Mouse (Mus musculus): ENCODE data around the gene Fbxl16.
A peak's percentile ranks its signal among the peaks of the same experiment; 100 is the strongest.

Fbxl16 gene

GRCm38 (mm10) chr17:25829558-25830017 is 20.7 kb downstream of the Fbxl16 start:
- DNase-seq: no peak

DNA sequence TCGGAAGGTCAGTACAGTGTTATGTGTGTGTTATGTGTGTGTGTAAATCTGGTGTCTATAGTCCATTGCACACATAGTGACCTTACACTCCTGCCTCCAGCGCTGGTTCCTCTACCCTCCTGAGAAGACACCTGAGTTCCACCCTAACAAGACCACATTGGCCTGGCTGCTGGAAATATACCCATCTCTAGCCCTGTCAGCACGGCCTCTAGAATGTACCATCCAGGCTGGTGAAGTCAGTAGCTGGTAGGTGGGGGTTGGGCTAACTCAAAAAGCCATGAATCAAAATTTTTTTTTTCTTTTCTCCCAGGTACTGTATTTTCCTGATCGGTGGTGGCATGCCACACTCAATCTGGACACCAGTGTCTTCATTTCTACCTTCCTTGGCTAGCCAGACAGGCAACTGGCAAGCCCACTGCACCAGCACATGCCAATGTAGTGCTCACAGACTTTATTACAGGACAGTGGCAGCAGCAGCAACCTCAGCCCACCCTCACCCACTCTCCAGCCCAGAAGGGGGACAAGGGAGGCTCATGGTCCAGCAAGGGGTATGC is 21.4 kb downstream of the Fbxl16 start:
- DNase-seq: no peak

DNA sequence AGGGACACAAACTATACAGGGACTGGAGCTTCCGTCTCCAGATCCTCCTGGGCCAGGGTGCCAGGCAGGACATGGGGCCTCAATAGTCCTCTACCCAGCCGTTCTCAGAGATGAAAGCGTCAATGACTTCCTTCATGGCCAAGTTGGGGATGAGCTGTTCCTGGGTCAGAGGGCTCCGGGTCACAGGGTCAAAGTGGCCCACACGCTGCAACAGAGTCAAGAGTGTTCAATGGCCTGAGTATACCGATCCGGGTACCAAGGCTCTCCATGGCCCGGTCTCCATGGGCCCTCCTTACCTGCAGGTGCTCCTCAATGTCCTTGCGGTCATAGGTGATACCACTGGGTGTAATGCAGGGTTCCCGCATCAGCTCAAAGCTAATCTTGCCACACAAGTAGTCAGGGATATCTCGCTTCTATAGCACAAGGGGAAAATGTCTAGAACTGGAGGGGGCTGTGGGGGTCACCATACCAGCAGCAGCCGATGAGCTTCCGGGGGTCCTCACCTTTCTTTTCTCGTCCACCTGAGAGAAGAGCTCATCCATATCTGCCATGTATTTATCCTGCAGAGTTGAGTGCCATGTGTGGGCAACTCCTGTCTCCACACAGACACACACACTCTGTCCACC is 22.0 kb downstream of the Fbxl16 start:
- no peak for DNase-seq

GRCm38 (mm10) chr17:25831451-25832281 is 22.8 kb downstream of the Fbxl16 start:
- DNase-seq: peak; percentile 41 to 48

DNA sequence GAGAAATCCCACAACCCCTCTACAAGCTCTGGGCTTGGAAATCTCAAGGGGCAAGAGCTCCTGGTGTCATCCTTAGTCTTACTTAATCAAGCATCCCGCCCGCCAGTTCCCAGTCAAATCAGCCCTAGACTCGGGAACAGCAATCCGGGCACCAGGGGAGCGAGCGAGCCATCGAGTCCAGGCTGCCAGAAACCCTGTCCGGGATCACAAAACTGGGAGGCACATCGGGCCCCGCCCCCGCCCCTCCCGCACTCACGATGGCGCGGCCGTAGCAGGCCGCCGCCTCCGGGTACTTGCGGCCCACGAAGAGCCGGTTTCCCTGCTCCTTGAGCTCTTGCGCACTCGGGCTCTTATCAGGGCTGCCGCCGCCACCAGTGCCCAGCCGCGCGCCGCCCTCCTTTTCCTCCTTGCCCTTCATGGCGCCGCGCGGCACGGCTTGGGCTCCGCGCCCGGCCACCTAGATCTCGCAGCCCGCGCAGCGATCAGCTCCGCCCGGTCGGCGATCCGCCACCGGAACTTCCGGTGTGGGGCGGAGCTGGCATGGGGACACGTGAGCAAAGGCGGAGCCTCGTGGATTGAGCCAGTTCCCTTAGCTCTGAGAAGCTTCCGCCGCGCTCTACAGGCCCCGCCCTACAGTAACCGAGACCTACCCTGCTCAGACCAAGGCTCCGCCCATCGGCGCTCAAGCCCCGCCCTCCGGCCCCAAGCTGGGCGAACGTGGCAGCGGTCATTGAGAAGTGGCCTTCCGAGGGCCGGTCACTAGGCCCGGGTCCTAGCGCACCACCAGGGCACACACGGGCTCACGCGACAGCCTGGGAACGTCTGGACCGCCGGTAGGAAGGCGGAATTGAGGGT is 23.8 kb downstream of the Fbxl16 start:
- DNase-seq: peak; percentile 98 to 99

DNA sequence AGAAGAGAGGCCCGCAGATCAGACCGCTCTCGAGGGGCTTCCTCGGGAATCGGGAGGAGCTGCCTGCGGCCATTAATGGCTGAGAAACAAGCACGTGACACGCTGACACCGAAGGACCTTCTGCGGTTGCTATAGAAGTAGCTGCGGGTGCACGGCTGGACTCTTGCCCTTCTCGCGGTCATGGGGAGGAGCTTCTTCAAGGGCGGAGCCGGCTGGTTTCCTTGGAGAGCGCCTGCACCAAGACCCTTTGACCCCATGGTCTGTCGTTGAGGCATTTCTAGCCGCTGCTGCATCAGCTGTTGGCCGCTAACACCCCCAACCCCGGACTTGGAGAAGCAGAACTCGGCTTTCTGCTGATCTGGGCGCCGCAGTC is 24.4 kb downstream of the Fbxl16 start, which contains the start of gene Stub1:
Stub1 (minus strand) TSS at position 114 of the 373 bp plus-strand sequence.
- peak; percentile 84 for DNase-seq

DNA sequence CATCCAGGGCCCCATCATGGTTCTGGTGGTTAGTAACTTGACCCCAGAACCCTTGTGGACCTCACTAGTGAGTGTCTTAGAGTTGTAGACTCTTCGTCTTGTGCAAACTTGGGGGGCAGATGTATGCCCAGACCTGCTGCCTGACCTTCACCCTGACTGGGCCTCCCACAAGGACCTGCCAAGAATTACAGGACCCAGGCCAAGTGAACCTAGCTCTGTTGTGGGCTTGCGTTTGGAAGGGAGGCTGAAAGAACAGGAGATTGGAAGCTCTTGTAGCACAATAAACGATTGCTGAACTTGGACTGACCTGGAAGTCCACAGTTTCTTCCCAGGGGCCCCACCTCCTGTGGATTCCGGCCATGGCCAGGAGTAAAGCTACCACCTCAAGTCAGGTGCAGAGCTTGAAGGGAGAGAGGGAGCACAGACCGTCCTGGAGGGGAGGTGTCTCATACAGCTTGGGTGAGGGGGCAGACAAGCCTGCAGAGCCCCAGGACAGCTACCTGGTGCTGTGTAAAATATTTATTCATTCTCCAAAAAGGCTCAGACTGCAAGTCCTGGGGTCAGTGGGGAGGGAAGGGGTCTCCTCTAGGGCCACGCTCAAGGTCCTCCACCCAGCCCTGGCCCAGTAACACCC is 25.2 kb downstream of the Fbxl16 start:
- DNase-seq: no peak

GRCm38 (mm10) chr17:25834595-25835222 is 25.8 kb downstream of the Fbxl16 start:
- no peak for DNase-seq

DNA sequence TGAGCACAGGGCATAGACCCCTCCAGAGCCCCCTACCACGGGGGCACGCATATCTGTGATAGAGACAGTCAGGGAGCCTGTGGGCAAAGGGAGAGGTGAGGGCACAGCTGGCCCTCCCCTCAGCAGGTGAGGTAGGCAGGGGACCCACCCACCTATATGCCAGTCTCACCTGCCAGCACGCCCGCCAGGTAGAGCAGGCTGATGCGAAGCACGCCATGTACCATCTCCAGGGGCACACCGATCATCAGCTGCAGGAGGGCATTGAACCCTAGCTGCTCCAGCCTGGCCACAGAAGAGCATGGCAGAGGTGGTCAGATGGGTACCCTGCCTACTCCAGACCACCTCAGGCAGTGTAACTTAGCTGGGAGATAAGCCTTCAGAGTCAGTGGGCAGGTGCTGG is 26.4 kb downstream of the Fbxl16 start:
- no peak for DNase-seq

GRCm38 (mm10) chr17:25835816-25836215 is 26.9 kb downstream of the Fbxl16 start:
- DNase-seq: no peak

DNA sequence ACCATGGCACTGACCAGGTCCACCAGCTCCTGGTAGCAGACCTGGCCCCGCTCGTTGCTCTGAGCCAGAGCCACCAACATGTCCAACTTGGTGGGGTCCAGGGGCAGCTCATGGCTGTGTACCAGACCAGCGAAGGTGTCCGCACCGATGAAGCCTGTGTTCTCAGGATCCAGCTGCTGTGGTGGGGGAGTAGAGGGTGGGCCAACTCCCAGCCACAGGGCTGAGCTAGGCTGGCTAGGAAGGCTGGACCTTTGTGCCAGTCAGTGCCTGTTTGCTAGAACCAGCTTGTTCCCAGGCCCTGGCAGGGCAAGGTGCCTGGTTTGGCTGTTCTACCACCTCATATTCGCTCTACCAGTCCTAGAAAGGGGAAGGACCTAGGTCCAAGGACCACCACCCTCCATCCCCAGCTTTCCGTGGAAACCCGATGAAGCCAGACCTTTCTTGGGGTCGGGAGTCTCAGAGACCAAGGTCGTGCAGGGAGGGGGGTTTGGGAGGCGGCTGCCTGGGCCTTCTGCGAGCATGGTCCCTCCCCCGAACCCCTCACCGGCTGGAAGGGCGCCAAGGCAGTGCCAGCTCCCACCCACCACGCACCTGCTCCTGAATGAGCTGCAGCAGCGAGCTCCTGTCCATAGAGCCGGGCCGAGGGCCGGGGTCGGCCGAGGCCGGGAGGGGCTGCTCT is 27.7 kb downstream of the Fbxl16 start:
- peak; percentile 43 to 44 for DNase-seq

DNA sequence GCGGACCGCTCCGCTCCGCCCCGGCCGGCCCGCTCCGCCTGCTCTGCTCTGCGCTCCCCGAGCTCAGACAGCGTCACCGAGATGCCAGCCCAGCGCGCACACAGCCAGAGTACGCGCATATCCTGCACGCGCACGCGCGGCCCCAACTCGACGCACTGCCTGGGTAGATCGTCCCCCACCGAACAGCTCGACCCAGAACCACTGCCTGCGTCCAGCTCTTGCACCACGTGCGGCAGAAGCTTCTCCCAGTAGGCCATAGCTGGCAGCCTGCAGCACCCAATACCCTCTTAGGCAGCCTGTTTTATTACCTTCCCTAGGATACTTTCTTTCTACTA is 28.2 kb downstream of the Fbxl16 start, which contains the start of gene Rhbdl1:
Rhbdl1 (minus strand) TSS at position 220 of the 335 bp plus-strand sequence.
- DNase-seq: peak; percentile 84 to 89

DNA sequence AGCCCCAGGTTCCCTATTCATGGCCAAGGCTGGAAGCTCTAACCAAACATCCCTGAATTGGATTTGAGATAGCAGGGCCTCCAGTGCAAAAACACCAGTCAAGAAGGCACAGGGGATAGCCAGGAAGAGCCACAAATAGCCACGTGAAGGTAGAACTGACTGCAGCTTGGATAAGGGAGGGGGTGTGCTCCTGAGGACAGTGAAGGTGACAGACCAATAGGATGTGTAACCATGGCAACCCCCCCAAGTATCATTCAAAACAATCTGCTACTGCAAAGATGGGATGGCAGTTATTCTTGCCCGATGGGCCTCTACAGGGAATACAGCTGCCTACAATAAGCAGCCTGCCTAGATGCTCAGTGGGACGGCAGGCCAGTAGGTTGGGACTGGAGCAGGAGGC is 28.6 kb downstream of the Fbxl16 start:
- no peak for DNase-seq

DNA sequence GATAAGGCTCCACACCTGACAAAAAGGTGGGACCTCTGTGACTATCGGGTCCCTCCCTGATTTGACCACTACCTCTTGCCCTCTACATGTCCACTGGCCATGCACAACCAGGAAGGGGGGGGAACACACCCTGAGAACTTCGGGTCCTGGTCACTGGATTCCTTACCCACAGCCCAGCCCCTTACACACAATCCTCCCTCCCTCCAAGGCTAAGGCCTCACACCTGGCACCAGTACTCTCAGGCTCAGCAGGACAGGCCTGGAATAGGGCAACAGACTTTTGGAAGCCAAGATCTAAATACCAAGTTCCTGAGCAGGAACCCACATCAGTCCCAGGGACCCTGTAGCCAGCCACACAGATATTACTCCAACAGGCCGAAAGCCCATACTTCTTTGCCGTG is 30.0 kb downstream of the Fbxl16 start:
- DNase-seq: no peak

DNA sequence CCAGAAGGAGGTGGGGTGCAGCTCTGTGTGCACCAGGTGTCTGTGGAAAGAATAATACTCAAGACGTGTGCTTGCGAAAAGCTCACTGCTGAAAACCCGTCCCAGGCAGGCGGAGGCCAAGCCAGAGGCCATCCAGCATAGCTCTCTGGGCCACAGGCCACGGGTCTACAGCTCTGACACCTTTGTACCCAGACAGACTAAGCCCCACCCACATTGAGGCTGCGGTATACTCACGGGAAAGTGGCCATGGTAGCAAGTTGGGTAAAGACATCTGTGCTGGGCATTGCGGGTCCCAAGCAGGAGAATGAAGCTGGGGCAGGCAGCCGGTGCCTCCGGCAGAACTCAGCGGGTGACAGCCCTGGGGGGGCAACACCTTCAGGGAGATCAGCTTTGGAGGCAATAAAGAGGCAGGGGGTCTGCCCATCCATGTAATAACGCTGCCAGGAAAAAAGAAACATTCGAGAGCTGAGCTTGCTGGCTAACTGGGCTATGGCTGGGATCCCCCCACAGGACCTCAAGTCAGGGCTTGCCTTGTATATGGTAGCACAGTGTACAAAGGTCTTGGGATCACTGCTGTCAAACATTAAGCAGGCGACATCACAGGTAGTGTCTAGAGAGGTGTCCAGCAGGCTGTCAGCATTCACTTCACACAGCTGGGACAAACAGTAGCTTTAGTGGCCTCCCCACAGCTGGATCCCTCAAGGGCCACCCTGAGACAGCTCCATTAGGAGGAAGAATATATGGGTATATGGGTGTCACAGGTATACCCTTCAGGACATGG is 30.8 kb downstream of the Fbxl16 start:
- no peak for DNase-seq

GRCm38 (mm10) chr17:25840519-25840918 is 31.6 kb downstream of the Fbxl16 start:
- no peak for DNase-seq

GRCm38 (mm10) chr17:25841117-25841880 is 32.4 kb downstream of the Fbxl16 start, which contains the start of gene Gm20683:
Gm20683 (minus strand) TSS chr17:25841763.
- DNase-seq: no peak

- no peak for DNase-seq
These were observed 33.6 kb downstream of the Fbxl16 start for GRCm38 (mm10) chr17:25842509-25842908.

DNA sequence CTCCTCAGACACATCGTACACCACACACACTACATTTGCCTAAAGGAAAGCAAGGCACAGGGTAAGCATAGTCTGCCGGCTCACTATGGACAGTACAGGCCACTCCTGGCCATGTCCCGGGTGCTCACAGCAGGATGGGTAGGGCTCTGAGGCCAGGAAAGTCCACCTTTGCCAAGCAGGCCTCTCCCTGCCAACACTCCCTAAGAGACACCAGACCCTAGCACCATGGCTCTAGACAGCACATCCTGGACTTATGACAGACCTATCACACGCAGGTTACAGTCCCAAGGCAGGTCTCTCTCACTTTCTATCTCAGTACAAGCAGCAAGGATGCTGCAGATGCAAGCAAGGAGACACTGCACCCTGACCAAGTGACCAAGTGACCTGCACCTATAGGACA is 34.2 kb downstream of the Fbxl16 start:
- DNase-seq: no peak

All from cerebellum, postnatal 36 days (tissue).